Mouse (Mus musculus) CH12.LX (cell line): ENCODE measurements around the gene Cxcr5. TPM values are rescaled to one million over a fixed set of nuclear protein-coding genes. Genes with fewer than 3 reads are reported as not detected.

Experiments used
- DNase-seq: peaks from one replicate; pipeline ENCODE4 v3.0.0-alpha.2; 2013; ENCODE audit errors: extremely low read depth
- H3K27ac ChIP-seq: 2 replicates; pipeline ENCODE4 v1.5.1; 2012; ENCODE audit warnings: low read depth, mild to moderate bottlenecking, control low read depth, moderate library complexity; ENCODE audit not compliant: insufficient read depth
- H3K27me3 ChIP-seq: replicated peaks from 2 replicates; pipeline ENCODE3; 2012; ENCODE audit warnings: inconsistent platforms
- H3K36me3 ChIP-seq, 2 experiments: replicated peaks in 1 of 2; 2 replicates each; pipeline versions ENCODE3 to v1.6.1; 2012; ENCODE audit warnings: inconsistent platforms in 1 of 2, low read length in 1 of 2, mild to moderate bottlenecking in 1 of 2, mixed read lengths in 1 of 2, moderate library complexity in 1 of 2; ENCODE audit not compliant: control insufficient read depth in 1 of 2, insufficient read depth in 1 of 2
- H3K4me1 ChIP-seq, 2 experiments: 2 replicates each; pipeline ENCODE4 v1.6.1; 2012; ENCODE audit warnings: inconsistent platforms in 1 of 2, moderate library complexity in 1 of 2; ENCODE audit not compliant: insufficient read depth in 2 of 2, control insufficient read depth in 1 of 2
- H3K4me2 ChIP-seq: 2 replicates; pipeline ENCODE4 v1.6.1; 2012; ENCODE audit warnings: low read depth, mild to moderate bottlenecking, control low read depth; ENCODE audit not compliant: poor library complexity, insufficient read depth, severe bottlenecking
- H3K4me3 ChIP-seq, 3 experiments: fragments of 150-350 bp in 1 of 3; sonication (generic) in 1 of 3; replicated peaks in 1 of 3; 2 replicates each; pipeline versions ENCODE3 to v1.5.1; 2011 to 2012; ENCODE audit warnings: low read depth in 2 of 3, low read length in 2 of 3, mild to moderate bottlenecking in 2 of 3, moderate library complexity in 2 of 3, control low read depth in 1 of 3, improper control_type of control experiment in 1 of 3, inconsistent platforms in 1 of 3, mixed read lengths in 1 of 3; ENCODE audit not compliant: poor library complexity in 1 of 3
- H3K79me2 ChIP-seq: replicated peaks from 2 replicates; pipeline ENCODE4 v1.6.1; 2012; ENCODE audit warnings: mild to moderate bottlenecking, moderate library complexity; ENCODE audit not compliant: control insufficient read depth, poor library complexity, insufficient read depth, severe bottlenecking; ENCODE audit errors: extremely low read depth
- H3K9ac ChIP-seq: 2 replicates; pipeline ENCODE4 v1.6.1; 2012; ENCODE audit warnings: low read depth, mild to moderate bottlenecking, control low read depth, moderate library complexity; ENCODE audit not compliant: insufficient read depth
- H3K9me3 ChIP-seq: replicated peaks from 2 replicates; pipeline ENCODE3; 2012; ENCODE audit warnings: low read length, inconsistent platforms, mixed read lengths
- ELF1 ChIP-seq: IDR thresholded peaks from 2 replicates; pipeline ENCODE4 v1.6.1; 2014; ENCODE audit warnings: low read depth, mild to moderate bottlenecking, inconsistent platforms, low read length, improper control_type of control experiment
- EP300 ChIP-seq: IDR thresholded peaks from 2 replicates; pipeline ENCODE4 v1.6.1; 2011; ENCODE audit warnings: low read length, improper control_type of control experiment
- ETS1 ChIP-seq: conservative IDR thresholded peaks from 2 replicates; pipeline ENCODE4 v1.6.1; 2012; ENCODE audit warnings: low read depth, mild to moderate bottlenecking, inconsistent platforms, low read length, improper control_type of control experiment, moderate library complexity
- GABPA ChIP-seq: IDR thresholded peaks from 2 replicates; pipeline ENCODE4 v1.6.1; 2012; ENCODE audit warnings: low read depth, low read length, improper control_type of control experiment, inconsistent platforms; ENCODE audit not compliant: insufficient replicate concordance
- HCFC1 ChIP-seq: IDR thresholded peaks from 2 replicates; pipeline ENCODE4 v1.6.1; 2012; ENCODE audit warnings: low read depth, mild to moderate bottlenecking, inconsistent platforms, low read length, improper control_type of control experiment
- IRF4 ChIP-seq: IDR thresholded peaks from 2 replicates; pipeline ENCODE4 v1.6.1; 2014; ENCODE audit warnings: low read depth, mild to moderate bottlenecking, inconsistent platforms, low read length, improper control_type of control experiment
- JUN ChIP-seq: IDR thresholded peaks from 2 replicates; pipeline ENCODE4 v1.6.1; 2011; ENCODE audit warnings: low read depth, mild to moderate bottlenecking, low read length, improper control_type of control experiment, moderate library complexity; ENCODE audit not compliant: insufficient read depth
- KAT2A ChIP-seq: IDR thresholded peaks from 2 replicates; pipeline ENCODE4 v1.6.1; 2012; ENCODE audit warnings: low read length, improper control_type of control experiment, inconsistent platforms; ENCODE audit not compliant: insufficient replicate concordance
- MAX ChIP-seq: IDR thresholded peaks from 2 replicates; pipeline ENCODE4 v1.6.1; 2011; ENCODE audit warnings: low read length, improper control_type of control experiment
- MEF2A ChIP-seq: IDR thresholded peaks from 2 replicates; pipeline ENCODE4 v1.6.1; 2014; ENCODE audit warnings: low read depth, mild to moderate bottlenecking, inconsistent platforms, low read length, improper control_type of control experiment, borderline replicate concordance
- MXI1 ChIP-seq: IDR thresholded peaks from 2 replicates; pipeline ENCODE4 v1.6.1; 2011; ENCODE audit warnings: mild to moderate bottlenecking, low read depth, low read length, improper control_type of control experiment
- NRF1 ChIP-seq: IDR thresholded peaks from 2 replicates; pipeline ENCODE4 v1.6.1; 2014; ENCODE audit warnings: low read depth, mild to moderate bottlenecking, inconsistent platforms, low read length, improper control_type of control experiment, moderate library complexity
- RAD21 ChIP-seq: IDR thresholded peaks from 2 replicates; pipeline ENCODE4 v1.6.1; 2011; ENCODE audit warnings: low read depth, mild to moderate bottlenecking, low read length, improper control_type of control experiment, moderate library complexity
- RCOR1 ChIP-seq: conservative IDR thresholded peaks from 2 replicates; pipeline ENCODE4 v1.6.1; 2012; ENCODE audit warnings: low read depth, mild to moderate bottlenecking, inconsistent platforms, low read length, improper control_type of control experiment
- USF1 ChIP-seq: IDR thresholded peaks from 2 replicates; pipeline ENCODE4 v1.6.1; 2014; ENCODE audit warnings: low read depth, mild to moderate bottlenecking, inconsistent platforms, low read length, improper control_type of control experiment
- USF2 ChIP-seq: conservative IDR thresholded peaks from 2 replicates; pipeline ENCODE4 v1.6.1; 2011; ENCODE audit warnings: low read depth, low read length, improper control_type of control experiment
- ZKSCAN1 ChIP-seq: IDR thresholded peaks from 2 replicates; pipeline ENCODE4 v1.6.1; 2012; ENCODE audit warnings: low read depth, inconsistent platforms, low read length, improper control_type of control experiment, borderline replicate concordance
- dilution Hi-C: fragments of 300-500 bp; cut with MboI; formaldehyde crosslinking; loops from 2 replicates; pipeline ENCODE4 v1.14.3; 2020; ENCODE audit warnings: low sequenced_read_pairs; ENCODE audit not compliant: extremely low pct_unique_long_range_greater_than_20kb, extremely low pct_ligation_motif_present
- in situ Hi-C: fragments of 300-500 bp; cut with MboI; formaldehyde crosslinking; loops from 3 replicates; pipeline ENCODE4 v1.14.3; 2019; ENCODE audit warnings: low sequenced_read_pairs, low pct_ligation_motif_present, low pct_unique_long_range_greater_than_20kb, mixed read lengths
- polyA plus RNA-seq: library from polyadenylated mRNA; unstranded; fragments of >175 nt; gene quantifications from 2 replicates; pipeline ENCODE4 v1.2.1, GENCODE M21; 2012; ENCODE audit warnings: low read depth; ENCODE audit not compliant: insufficient read length
- total RNA-seq, 2 experiments: library from RNA; depleted of rRNA; stranded (reverse); fragments of 300-350 nt in 1 of 2; fragments of >200 nt in 1 of 2; gene quantifications; 2 replicates each; pipeline ENCODE4 v1.2.3; 2012 to 2014

The Cxcr5 gene
- total and polyA plus RNA-seq, 3 experiments = 30.2 to 93.4 (median 70.5) TPM

DNA sequence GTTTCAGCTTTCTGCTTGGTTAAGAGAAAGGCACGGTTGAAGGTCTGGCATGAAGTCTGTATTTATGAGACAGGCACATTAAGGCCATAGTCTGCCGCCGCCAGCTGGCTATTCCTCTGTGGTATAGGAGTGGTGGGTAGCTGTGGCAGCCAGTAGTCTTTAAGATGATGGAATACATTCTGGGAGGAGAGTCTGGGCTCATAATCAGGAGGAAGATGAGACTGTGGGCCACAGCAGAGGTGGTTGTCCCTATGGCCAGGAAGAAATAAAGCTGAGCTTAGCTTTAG, 49.0 kb downstream of the Cxcr5 start:
- H3K4me1 ChIP-seq = peaks cover 33 to 88% of the 10 kb centered on the region in 2 experiments
- H3K79me2 ChIP-seq = no peaks in the 10 kb centered on the region
- in situ Hi-C loops = loop anchor here (5.0 kb wide), 1 partner anchor 135 kb away; no protein-coding TSS in a partner anchor
- no peak for TF ChIP-seq KAT2A
- TF ChIP-seq MXI1 = no peak
- no peak for TF ChIP-seq NRF1
- no peak for TF ChIP-seq RAD21
- no peak for TF ChIP-seq IRF4
- TF ChIP-seq MEF2A = no peak
- TF ChIP-seq JUN = no peak
- TF ChIP-seq EP300 = no peak
- no peak for TF ChIP-seq MAX
- no peak for TF ChIP-seq USF2
- TF ChIP-seq ZKSCAN1 = no peak
- no peak overlapping the region for H3K4me3 ChIP-seq
- H3K9ac ChIP-seq = no peak overlapping the region
- no peaks in the 10 kb centered on the region for H3K27me3 ChIP-seq
- dilution Hi-C loops = no loop called here
- H3K27ac ChIP-seq = no peak overlapping the region
- peaks cover 18 to 89% of the 10 kb centered on the region in 2 experiments for H3K36me3 ChIP-seq
- no peak for DNase-seq
- H3K9me3 ChIP-seq = no peaks in the 10 kb centered on the region
- H3K4me2 ChIP-seq = no peak overlapping the region

GRCm38 (mm10) chr9:44511935-44512716, 49.6 kb downstream of the Cxcr5 start:
- Histone ChIP-seq H3K79me2 (no peaks in the 10 kb centered on the region), H3K4me2 (no peak overlapping the region)
- TF ChIP-seq ETS1 (no peak), GABPA (no peak), HCFC1 (no peak), NRF1 (no peak), USF1 (no peak), ELF1 (no peak), RCOR1 (no peak), USF2 (no peak), JUN (no peak), MEF2A (no peak)
- TF ChIP-seq, all 38 proteins: peak for 0
- H3K4me1 ChIP-seq = peaks cover 33 to 82% of the 10 kb centered on the region in 2 experiments
- H3K36me3 ChIP-seq = peaks cover 20 to 89% of the 10 kb centered on the region in 2 experiments
- no peak for DNase-seq
- H3K9ac ChIP-seq = no peak overlapping the region
- in situ Hi-C loops = loop anchor here (5.0 kb wide), 1 partner anchor 135 kb away; no protein-coding TSS in a partner anchor
- no peak overlapping the region for H3K27ac ChIP-seq
- dilution Hi-C loops = no loop called here
- no peak overlapping the region for H3K4me3 ChIP-seq
- no peaks in the 10 kb centered on the region for H3K27me3 ChIP-seq
- H3K9me3 ChIP-seq = no peaks in the 10 kb centered on the region
